Comparison of ENCODE assay signal across 28 mouse cellular contexts in the genomic region with DNA sequence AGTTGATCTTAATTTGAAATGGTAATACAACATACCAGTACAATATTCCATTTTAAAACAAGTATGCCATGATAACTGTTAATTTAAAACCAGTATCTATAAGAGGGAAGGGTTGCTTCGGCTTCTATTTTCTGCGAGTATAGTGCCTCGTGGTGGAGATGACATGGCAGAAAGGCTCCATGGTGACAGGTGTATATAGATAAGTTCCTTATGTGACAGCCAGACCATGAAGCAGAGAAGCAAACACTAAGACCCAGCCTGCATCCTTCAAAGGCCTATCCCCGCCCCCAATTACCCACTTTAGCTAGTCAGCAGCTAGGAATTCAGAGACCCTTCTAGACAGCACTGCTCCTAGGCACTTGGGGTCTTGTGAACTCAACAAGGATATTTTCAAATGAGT. TPM values are rescaled to one million over a fixed set of nuclear protein-coding genes. Genes with fewer than 3 reads are reported as not detected.
"Had no signal": no experiment of that assay in that cellular context is flagged by ENCODE, and none has a peak within 500 bp of the region (broad histone marks: within the 10 kb centered on the region; RNA-seq: fewer than 3 reads in every experiment).

No protein-coding gene starts in this region.

- H3K9ac ChIP-seq: heart, embryonic 12.5 days; hindbrain, embryonic 13.5 days; hindbrain, embryonic 15.5 days; kidney, embryonic 15.5 days; limb, embryonic 12.5 days; liver, embryonic 14.5 days had no signal

- DNase-seq: gastrocnemius, adult 2 months; gastrocnemius, postnatal 10 days; gastrocnemius, postnatal 25 days; heart, adult 2 months; heart, postnatal 10 days; heart, postnatal 4 days; kidney, adult 11 months; kidney, adult 2 months; kidney, adult 9 months; kidney, postnatal 14 days; kidney, postnatal 36 days; layer of hippocampus, adult 9-11 months; layer of hippocampus, postnatal 36 days; left cerebral cortex, postnatal 4 days had no signal

- H3K9me3 ChIP-seq: hindbrain, embryonic 15.5 days; limb, embryonic 12.5 days had no signal

- H3K4me3 ChIP-seq: gastrocnemius, adult 2 months; heart, adult 2 months; heart, embryonic 12.5 days; hindbrain, embryonic 10.5 days; hindbrain, embryonic 13.5 days; hindbrain, embryonic 15.5 days; kidney, embryonic 15.5 days; limb, embryonic 12.5 days had no signal

- H3K36me3 ChIP-seq: hindbrain, embryonic 10.5 days; hindbrain, embryonic 13.5 days; hindbrain, embryonic 15.5 days; kidney, embryonic 15.5 days; limb, embryonic 12.5 days had no signal

- H3K27ac ChIP-seq: gastrocnemius, adult 2 months; heart, adult 2 months; hindbrain, embryonic 10.5 days; hindbrain, embryonic 13.5 days; hindbrain, embryonic 15.5 days; hindbrain, postnatal 0 days; kidney, embryonic 15.5 days; kidney, postnatal 0 days; limb, embryonic 12.5 days; liver, embryonic 14.5 days had no signal

- H3K4me1 ChIP-seq: hindbrain, embryonic 10.5 days; hindbrain, embryonic 13.5 days; hindbrain, embryonic 15.5 days; kidney, embryonic 15.5 days; limb, embryonic 12.5 days had no signal

- H3K4me2 ChIP-seq: heart, embryonic 12.5 days; hindbrain, embryonic 13.5 days; hindbrain, embryonic 15.5 days; kidney, embryonic 15.5 days; limb, embryonic 12.5 days had no signal

- H3K27me3 ChIP-seq: heart, embryonic 12.5 days; hindbrain, embryonic 13.5 days; hindbrain, embryonic 15.5 days; limb, embryonic 12.5 days had no signal

- ATAC-seq: hindbrain, postnatal 0 days; intestine, embryonic 16.5 days had no signal

RNA-seq across cellular contexts. Expression of a gene that starts 24.3 kb away (rescaled TPM):
- total RNA-seq: gastrocnemius, adult 2 months; gastrocnemius, postnatal 25 days; heart, adult 2 months; hindbrain, postnatal 0 days; layer of hippocampus, postnatal 14 days; layer of hippocampus, postnatal 36 days; left cerebral cortex, adult 8-10 months had no signal
- polyA plus RNA-seq: heart, adult 2 months; kidney, adult 2 months; large intestine, adult 2 months; liver, adult 2 months had no signal
